ENCODE assay signal across 13 mouse cellular contexts in genomic region chr19:28516487-28516886, GRCm38 (mm10).
"Had no signal": no experiment of that assay in that cellular context is flagged by ENCODE, and none has a peak within 500 bp of the region (broad histone marks: within the 10 kb centered on the region; RNA-seq: fewer than 3 reads in every experiment).

No protein-coding gene starts in this region.

- DNase-seq: kidney, adult 18-20 months; kidney, adult 9 months; kidney, postnatal 14 days; kidney, postnatal 4 days; left cerebral cortex, postnatal 4 days; lung, adult 18-20 months; lung, postnatal 10 days; lung, postnatal 36 days; right cerebral cortex, adult 18-20 months; right cerebral cortex, postnatal 14 days; right cerebral cortex, postnatal 4 days; thymus, adult 18-20 months; thymus, postnatal 4 days had no signal
